Mouse (Mus musculus) midbrain, embryonic 13.5 days (tissue): Measurements from ENCODE around the gene Gm3164. TPM values are rescaled to one million over a fixed set of nuclear protein-coding genes. Genes with fewer than 3 reads are reported as not detected.
"Not testable (repeated sequence)": the region's sequence is repeated elsewhere in the genome, so short reads cannot be mapped to it uniquely, and the experiment has no call there.

ENCODE experiments used
- ATAC-seq: fragments of 200-750 bp; cut with Nextera tagmentation; 2 replicates; pipeline ENCODE4 v1.8.0; 2017; ENCODE audit warnings: mild to moderate bottlenecking, moderate TSS enrichment, moderate library complexity
- H3K27ac ChIP-seq: fragments of 300-500 bp; sonication (generic); 2 replicates; pipeline ENCODE4 v1.5.1; 2015; ENCODE audit warnings: inconsistent platforms, mild to moderate bottlenecking, moderate library complexity
- H3K27me3 ChIP-seq: fragments of 300-500 bp; sonication (generic); 2 replicates; pipeline ENCODE4 v1.6.1; 2015; ENCODE audit warnings: mild to moderate bottlenecking, inconsistent platforms
- H3K36me3 ChIP-seq: fragments of 300-500 bp; sonication (generic); 2 replicates; pipeline ENCODE4 v1.6.1; 2015; ENCODE audit warnings: mild to moderate bottlenecking, inconsistent platforms
- H3K4me1 ChIP-seq: fragments of 300-500 bp; sonication (generic); replicated peaks from 2 replicates; pipeline ENCODE4 v1.6.1; 2015; ENCODE audit warnings: inconsistent platforms
- H3K4me2 ChIP-seq: fragments of 300-500 bp; sonication (generic); replicated peaks from 2 replicates; pipeline ENCODE4 v1.6.1; 2015; ENCODE audit warnings: moderate library complexity, mild to moderate bottlenecking, inconsistent platforms
- H3K4me3 ChIP-seq: fragments of 300-500 bp; sonication (generic); replicated peaks from 2 replicates; pipeline ENCODE4 v1.5.1; 2015; ENCODE audit warnings: mild to moderate bottlenecking, inconsistent platforms
- H3K9ac ChIP-seq: fragments of 300-500 bp; sonication (generic); replicated peaks from 2 replicates; pipeline ENCODE4 v1.6.1; 2015; ENCODE audit warnings: mild to moderate bottlenecking, inconsistent platforms
- H3K9me3 ChIP-seq: fragments of 300-500 bp; sonication (generic); 2 replicates; pipeline ENCODE4 v1.6.1; 2016; ENCODE audit warnings: mild to moderate bottlenecking, inconsistent platforms
- WGBS: fragments of 180-500 bp; shearing (Covaris S2); methylation state at CpG from one replicate; pipeline ENCODE4 v1.1.7; 2015; 5-methylcytosine and 5-hydroxymethylcytosine counted together
- polyA plus RNA-seq: library from polyadenylated mRNA; unstranded; fragments of >200 nt; fragmentation: Nextera tagmentation; extraction: Ambion mirVana; gene quantifications from 2 replicates; pipeline ENCODE4 v1.2.1, GENCODE M21; 2015

Gene Gm3164
- polyA plus RNA-seq = 2.9 and 3.0 TPM in 2 replicates

DNA sequence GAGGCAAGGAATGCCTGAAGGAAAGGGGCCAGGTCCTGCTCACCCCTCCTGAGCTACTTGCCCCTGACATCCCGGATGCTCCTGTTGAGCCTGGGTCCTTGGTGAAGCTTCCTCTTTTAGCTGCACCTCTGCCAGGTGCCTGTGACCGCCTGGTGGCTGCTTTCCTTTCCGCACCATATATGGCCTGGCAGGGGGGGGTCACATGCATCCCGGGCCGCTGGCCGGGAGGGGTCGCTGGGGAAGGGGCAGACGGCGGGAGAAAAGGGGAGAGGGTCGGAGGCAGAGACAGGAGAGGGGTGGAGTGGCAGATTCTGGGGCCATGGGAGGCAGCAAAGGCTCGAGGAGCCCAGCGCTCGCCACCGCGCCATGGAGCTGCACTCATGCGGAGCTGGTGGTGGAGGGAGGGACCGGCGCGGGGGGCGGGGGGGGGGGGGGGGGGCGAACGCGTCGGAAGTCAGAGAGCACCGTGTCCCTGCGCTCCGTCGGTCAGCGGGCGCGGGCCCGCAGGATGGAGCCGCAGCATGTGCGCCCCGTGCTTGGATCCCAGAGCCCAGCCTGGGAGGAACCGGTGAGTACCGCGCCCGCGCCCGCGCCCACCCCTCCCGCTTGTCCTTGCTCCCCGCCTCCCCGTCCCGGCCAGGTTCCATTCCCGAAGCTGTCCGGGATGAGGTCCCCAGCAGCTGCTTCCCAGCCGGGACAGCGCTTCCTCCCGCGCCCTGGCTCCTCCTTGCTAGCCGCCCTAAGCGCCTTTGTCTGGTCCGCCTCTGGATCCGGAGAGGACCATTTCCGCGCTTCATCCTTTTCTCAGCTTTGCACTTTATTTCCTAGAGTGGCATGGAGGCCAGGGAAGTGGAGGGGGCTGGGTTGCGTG, at the start of gene Gm3164:
Gene Gm3164, plus strand, starts transcription at position 484 of the 871 bp plus-strand sequence.
- H3K36me3 ChIP-seq, H3K9me3 ChIP-seq: not testable (repeated sequence)

GRCm38 (mm10) chr14:4368991-4369390, 46.3 kb upstream of the Gm3164 start:
- H3K4me3 ChIP-seq, ATAC-seq: not testable (repeated sequence)
- WGBS = 92% methylated on average over 3 of the region's 3 CpGs

More for the DNA sequence above, at the start of gene Gm3164:
- ATAC-seq = 0 out of 2 replicates have a peak, but pooled peaks have one; percentile 58
- Histone ChIP-seq H3K9ac (peak within 1 kb of the TSS; percentile 63), H3K4me3 (peak within 1 kb of the TSS; percentile 48), H3K4me2 (peak within 1 kb of the TSS; percentile 62)
- WGBS = under 1% methylated on average over 34 of the region's 59 CpGs
- not testable (repeated sequence) for H3K27me3 ChIP-seq, H3K27ac ChIP-seq, H3K4me1 ChIP-seq

GRCm38 (mm10) chr14:4369691-4370090, 45.6 kb upstream of the Gm3164 start:
- H3K27ac ChIP-seq, H3K9me3 ChIP-seq, H3K4me3 ChIP-seq, H3K4me2 ChIP-seq, H3K36me3 ChIP-seq, ATAC-seq, H3K9ac ChIP-seq, H3K27me3 ChIP-seq, H3K4me1 ChIP-seq: not testable (repeated sequence)
- WGBS = 80% methylated on average over 3 of the region's 3 CpGs

More at GRCm38 (mm10) chr14:4368991-4369390, 46.3 kb upstream of the Gm3164 start:
- H3K27me3 ChIP-seq, H3K9me3 ChIP-seq, H3K4me1 ChIP-seq, H3K4me2 ChIP-seq, H3K27ac ChIP-seq, H3K9ac ChIP-seq, H3K36me3 ChIP-seq: not testable (repeated sequence)

- not testable (repeated sequence) for H3K27ac ChIP-seq, H3K4me1 ChIP-seq, H3K9me3 ChIP-seq, H3K9ac ChIP-seq, H3K27me3 ChIP-seq, H3K4me2 ChIP-seq, H3K4me3 ChIP-seq, H3K36me3 ChIP-seq, ATAC-seq
These were observed 37.4 kb upstream of the Gm3164 start for GRCm38 (mm10) chr14:4377871-4378270.

DNA sequence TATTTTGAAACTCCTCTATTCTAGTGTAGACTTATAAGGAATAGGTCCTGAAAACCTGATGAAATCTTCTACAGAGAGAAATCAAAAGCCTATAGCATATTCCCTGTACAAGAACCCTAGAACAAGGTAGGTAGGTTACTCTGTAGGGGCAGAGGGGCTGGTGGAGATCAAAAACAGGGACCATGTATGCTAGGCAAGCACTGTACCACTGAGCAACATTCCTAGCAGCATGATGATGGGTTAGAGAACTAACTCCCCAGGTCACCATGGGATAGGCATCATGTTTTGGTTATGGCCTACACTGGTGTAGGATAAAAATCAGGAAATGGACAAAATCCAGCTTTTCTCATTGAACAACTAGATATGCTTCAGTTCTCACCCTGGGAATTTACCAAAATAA, 29.6 kb upstream of the Gm3164 start:
- not testable (repeated sequence) for H3K4me1 ChIP-seq, H3K27me3 ChIP-seq

GRCm38 (mm10) chr14:4392841-4393530, 22.3 kb upstream of the Gm3164 start:
- not testable (repeated sequence) for H3K4me1 ChIP-seq, H3K9me3 ChIP-seq, ATAC-seq, H3K27ac ChIP-seq, H3K27me3 ChIP-seq, H3K4me2 ChIP-seq, H3K4me3 ChIP-seq, H3K36me3 ChIP-seq, H3K9ac ChIP-seq
- WGBS = 94% methylated on average over 4 of the region's 6 CpGs

More for the DNA sequence above, 29.6 kb upstream of the Gm3164 start:
- not testable (repeated sequence) for H3K4me3 ChIP-seq, H3K36me3 ChIP-seq, H3K4me2 ChIP-seq, H3K27ac ChIP-seq, ATAC-seq, H3K9ac ChIP-seq, H3K9me3 ChIP-seq

GRCm38 (mm10) chr14:4397226-4397625, 18.0 kb upstream of the Gm3164 start, which contains the start of gene Gm3159:
TSS of gene Gm3159 (plus strand) at chr14:4397526.
- H3K4me1 ChIP-seq, H3K9me3 ChIP-seq, H3K27ac ChIP-seq, ATAC-seq, H3K9ac ChIP-seq, H3K36me3 ChIP-seq, H3K27me3 ChIP-seq, H3K4me3 ChIP-seq, H3K4me2 ChIP-seq: not testable (repeated sequence)
- 85% methylated on average over 2 of the region's 3 CpGs for WGBS

DNA sequence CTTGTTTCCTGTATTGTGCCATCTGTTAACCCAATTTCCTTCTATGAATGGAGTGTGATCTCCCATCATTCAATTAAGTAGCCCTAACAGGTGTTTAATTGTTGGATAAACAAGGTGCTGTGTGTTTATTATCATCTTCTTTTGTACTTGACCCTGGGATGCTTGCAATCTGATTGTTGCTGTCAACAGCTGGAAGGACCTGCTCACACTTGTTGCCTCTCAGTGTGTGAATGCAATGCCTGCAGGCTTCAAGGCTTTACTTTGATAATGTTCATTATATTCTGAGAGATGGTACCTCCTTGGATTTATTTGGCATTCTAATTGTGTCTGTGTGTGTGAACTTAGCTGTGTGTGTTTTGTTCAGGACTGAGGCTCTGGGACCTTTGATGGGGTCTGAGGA, 16.6 kb upstream of the Gm3164 start:
- H3K9ac ChIP-seq, H3K36me3 ChIP-seq, H3K27me3 ChIP-seq, ATAC-seq, H3K4me2 ChIP-seq, H3K9me3 ChIP-seq, H3K4me1 ChIP-seq, H3K4me3 ChIP-seq, H3K27ac ChIP-seq: not testable (repeated sequence)

- H3K9me3 ChIP-seq = not testable (repeated sequence)
- 91% methylated on average over 5 of the region's 5 CpGs for WGBS
These were observed 15.0 kb upstream of the Gm3164 start for GRCm38 (mm10) chr14:4400115-4400789.

DNA sequence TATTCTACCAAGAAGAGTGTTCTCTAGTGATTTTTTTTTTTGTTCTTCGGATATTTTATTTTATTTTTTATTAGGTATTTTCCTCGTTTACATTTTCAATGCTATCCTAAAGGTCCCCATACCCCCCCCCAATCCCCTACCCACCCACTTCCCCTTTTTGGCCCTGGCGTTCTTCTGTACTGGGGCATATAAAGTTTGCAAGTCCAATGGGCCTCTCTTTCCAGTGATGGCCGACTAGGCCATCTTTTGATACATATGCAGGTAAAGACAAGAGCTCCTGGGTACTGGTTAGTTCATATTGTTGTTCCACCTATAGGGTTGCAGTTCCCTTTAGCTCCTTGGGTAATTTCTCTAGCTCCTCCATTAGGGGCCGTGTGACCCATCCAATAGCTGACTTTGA, 14.0 kb upstream of the Gm3164 start:
- H3K27ac ChIP-seq, H3K4me2 ChIP-seq, H3K4me1 ChIP-seq, H3K9me3 ChIP-seq, H3K9ac ChIP-seq, H3K36me3 ChIP-seq, H3K27me3 ChIP-seq, ATAC-seq, H3K4me3 ChIP-seq: not testable (repeated sequence)
- WGBS = 76% methylated on average over 5 of the region's 5 CpGs

More at GRCm38 (mm10) chr14:4400115-4400789, 15.0 kb upstream of the Gm3164 start:
- H3K27ac ChIP-seq, H3K4me1 ChIP-seq, ATAC-seq, H3K27me3 ChIP-seq, H3K4me3 ChIP-seq, H3K36me3 ChIP-seq, H3K9ac ChIP-seq, H3K4me2 ChIP-seq: not testable (repeated sequence)

- not testable (repeated sequence) for ATAC-seq, H3K36me3 ChIP-seq, H3K27ac ChIP-seq, H3K4me3 ChIP-seq, H3K9ac ChIP-seq, H3K4me2 ChIP-seq, H3K27me3 ChIP-seq, H3K4me1 ChIP-seq, H3K9me3 ChIP-seq
These were observed 11.4 kb upstream of the Gm3164 start for GRCm38 (mm10) chr14:4403840-4404239.

DNA sequence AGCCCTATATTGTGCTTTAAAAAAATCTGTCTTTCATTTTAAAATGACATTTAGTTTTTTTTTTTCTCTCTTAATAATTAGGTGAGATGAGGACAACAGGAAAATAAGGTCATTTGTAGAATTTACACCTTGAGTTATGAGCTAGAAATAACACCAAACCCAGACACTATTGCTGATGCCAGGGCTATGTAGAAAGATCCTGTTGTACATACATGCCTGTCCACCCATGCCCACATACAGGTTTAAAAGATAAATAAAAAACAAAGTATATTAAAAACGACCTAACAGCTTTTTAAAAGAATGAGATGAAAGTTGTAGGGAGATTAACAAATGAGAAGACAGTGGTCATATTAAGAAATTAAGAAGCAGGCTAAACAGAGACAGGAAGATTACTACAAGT, 5.3 kb upstream of the Gm3164 start:
- not testable (repeated sequence) for H3K9me3 ChIP-seq, H3K4me1 ChIP-seq, H3K4me2 ChIP-seq, H3K9ac ChIP-seq, H3K36me3 ChIP-seq, H3K27me3 ChIP-seq, H3K4me3 ChIP-seq, H3K27ac ChIP-seq, ATAC-seq
- WGBS = 47% methylated on average over 1 of the region's 1 CpGs
